Mouse (Mus musculus) T-cell, adult 2 months (primary cell): ENCODE data around the gene Lrrc75a.

Source experiments
- DNase-seq: peaks from one replicate; pipeline ENCODE4 v3.0.0; 2022; ENCODE audit warnings: low spot score

Lrrc75a gene

DNA sequence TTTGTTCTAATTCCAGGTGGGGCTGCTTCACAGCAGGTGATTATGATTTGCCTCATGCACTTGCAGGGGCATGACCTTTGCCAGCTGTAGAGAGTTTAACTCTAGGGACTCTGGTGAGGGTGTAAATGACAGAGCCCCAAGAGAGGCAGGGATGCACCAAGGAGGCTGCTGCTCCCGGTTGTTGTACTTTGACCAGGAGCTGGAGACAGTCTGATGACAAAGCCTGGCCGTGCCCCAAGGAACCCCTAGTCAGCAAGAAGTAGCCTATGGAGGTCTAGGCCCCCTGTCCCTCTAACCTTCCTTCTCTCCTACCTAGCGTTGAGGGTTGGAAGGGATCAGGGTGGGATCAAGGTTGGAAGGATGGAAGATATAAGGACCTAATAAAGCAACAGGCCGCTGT is 32.9 kb downstream of the Lrrc75a start:
- DNase-seq: no peak

DNA sequence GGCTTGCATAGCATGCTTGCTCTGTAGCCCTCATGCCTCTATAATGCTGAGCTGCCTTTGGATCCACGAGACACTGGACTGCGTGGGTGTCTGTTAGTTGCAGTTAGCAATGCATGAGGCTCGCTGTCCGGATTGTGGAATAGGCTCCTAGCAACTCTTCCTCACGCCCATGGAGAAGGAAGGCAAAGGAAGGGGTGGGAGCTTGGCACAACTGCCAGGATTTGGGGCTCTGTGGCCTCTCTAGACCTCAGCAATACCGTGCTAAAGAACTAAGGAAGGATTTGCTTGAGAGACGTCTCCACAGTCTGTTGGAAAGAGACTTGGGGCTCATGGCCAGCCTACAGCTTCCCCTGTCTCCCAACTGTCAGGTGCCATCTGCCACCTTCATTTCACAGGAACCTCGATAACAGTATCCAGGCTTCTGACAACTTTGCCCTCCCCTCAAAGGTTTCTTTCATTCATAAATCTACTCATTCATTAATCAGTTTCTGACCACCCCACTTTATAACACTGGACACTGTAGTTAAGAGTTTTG is 33.4 kb downstream of the Lrrc75a start:
- no peak for DNase-seq

- DNase-seq: peak; percentile 85
These were observed 34.5 kb downstream of the Lrrc75a start for GRCm38 (mm10) chr11:62613657-62614365.

DNA sequence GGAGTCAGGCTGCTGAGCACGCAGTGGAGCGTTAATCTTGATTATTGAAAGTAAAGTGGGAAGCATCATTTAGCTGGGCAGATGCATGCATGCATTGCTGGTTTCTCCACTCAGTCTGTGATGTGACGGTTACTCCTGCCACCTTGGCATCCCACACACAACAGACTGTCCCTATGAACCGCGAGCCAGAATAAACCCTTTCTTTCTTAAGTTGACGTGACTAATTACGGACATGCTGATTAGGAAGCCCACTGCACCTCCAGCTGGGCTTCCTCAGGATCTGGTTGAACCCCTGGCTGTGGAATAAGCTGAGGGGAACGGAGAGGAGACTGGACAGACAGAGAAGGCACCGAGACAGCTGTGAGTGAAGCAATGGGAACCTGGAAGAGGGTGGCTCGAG is 35.7 kb downstream of the Lrrc75a start:
- no peak for DNase-seq

DNA sequence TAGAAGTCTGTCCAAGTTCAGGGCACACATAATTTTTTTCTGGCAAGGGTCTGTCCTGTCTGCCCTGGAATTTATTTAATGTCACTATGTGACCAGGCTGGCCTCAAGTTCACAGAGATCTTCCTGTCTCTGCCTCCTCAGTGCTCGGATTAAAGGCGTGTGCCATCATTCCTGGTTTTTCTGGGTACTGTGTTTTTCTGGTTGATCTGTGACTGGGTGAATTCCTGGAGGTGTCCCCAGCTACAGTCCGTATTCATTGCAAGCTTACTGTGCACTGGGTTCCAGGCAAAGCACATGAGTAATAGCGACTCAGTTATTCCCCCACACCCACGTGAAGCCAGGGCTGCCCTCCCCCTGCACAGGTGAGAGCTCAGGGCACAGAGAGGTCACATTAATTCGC is 38.0 kb downstream of the Lrrc75a start:
- no peak for DNase-seq

- no peak for DNase-seq
These were observed 39.3 kb downstream of the Lrrc75a start for GRCm38 (mm10) chr11:62608826-62609675.

- no peak for DNase-seq
These were observed 40.4 kb downstream of the Lrrc75a start for GRCm38 (mm10) chr11:62607952-62608201.

DNA sequence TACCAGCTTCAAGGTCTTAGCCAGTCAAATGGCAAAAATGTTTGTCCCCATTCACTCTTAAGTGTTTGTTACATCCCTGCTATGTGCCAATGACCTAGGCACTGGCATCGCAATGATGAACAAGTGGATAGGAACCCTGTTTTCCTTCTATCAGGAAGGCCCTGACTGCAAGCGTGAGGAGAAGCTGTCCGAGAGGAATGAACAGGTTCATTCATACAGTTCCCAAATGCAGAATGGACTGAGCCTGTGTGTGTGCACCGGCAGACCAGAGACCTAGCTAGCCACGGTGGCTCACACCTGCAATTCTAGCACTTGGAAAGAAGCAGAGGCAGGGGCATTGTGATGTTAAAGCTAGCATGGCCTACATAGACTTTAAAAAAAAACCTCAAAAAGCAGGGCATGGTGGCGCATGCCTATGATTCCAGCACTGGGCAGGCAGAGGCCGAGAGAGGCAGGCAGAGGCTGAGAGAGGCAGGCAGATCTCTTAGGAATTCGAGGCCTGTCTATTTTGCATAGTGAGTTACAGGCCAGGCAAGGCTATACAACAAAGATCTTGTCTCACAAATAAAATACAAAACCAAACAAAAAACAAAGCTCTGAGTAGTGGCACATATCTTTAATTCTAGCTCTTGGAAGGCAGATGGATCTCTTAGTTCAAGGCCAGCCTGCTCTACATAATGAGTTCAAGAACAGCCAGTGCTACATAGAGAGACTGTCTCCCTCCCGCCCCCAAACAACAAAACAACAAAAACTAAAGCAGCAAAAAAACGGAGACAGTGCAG is 41.0 kb downstream of the Lrrc75a start:
- no peak for DNase-seq

DNA sequence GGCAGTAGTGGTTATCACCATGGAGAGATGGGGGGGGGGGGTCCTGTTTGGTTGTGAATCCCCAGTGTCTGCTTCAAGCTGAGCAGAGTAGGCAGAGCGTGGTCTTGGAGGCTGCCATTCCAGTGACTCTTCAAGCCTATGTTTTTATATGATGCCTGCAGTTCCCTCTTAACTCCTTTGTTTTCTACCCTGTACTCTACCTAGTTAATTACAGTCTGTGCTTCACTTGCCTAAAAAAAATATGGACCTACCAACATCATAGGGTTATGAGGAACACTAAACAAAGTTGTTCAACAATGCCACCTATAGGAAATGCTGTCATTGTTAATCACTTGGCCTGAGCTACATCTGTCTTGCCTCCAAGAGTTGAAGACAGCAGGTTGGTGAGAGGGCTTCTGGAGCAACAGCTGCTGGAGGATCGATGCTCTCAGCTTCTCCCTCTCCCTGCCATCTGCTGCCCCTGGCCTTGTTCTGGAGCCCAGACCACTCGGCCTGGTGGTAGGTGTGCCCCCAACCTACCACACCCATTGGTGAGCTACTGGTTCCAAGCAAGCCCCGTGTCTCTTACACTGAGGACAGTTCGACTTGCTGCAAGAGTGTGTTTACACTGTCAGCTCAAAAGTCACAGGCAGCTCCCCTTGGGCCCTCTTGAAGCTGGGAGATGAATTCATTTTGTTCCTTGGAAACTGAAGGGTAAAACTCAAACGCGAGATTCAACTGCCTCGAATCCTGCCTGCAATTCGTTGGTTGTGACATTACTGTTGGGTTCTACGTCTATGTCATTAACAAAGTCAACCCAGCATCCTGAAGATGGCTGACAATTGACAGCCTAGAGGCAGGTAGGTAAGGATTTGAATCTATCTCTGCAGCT is 41.8 kb downstream of the Lrrc75a start:
- DNase-seq: no peak

- no peak for DNase-seq
These were observed 42.6 kb downstream of the Lrrc75a start for GRCm38 (mm10) chr11:62605619-62606298.

DNA sequence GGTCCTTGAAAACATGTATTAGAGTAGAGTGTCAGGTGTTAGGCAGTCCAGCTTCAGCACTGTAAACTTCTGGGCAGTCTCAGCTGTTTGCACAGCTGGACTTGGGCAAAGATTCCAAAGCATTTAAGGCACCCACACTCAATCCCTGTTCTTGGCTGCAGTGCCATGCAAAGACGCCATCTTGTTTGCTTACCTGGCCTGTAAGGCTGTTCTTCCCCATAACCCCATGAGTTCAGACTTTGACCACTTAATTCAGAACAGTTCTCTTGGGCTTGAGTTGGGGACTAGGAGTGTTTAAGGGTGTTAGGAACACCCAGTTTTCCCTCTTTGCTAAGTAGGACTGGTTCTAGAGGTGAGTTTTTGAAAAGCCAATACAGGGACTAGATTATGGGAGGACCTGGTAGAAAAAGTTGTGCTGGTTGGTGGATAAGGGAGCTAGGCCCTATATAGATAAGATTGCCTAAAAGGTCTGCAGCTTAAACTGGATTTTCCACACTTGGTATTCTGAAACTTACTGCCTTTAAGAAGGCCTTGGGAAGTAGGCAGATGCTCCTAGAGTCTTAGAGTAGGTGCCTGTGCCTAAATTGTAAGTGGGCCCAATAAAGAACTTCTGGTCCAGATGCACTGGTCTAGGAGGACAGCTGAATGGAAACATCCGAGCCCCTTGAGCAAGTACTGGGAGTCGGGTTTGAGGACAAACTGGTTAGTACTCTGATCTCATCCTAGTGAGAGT is 43.3 kb downstream of the Lrrc75a start:
- DNase-seq: no peak

- DNase-seq: no peak
These were observed 44.1 kb downstream of the Lrrc75a start for GRCm38 (mm10) chr11:62604123-62604706.

DNA sequence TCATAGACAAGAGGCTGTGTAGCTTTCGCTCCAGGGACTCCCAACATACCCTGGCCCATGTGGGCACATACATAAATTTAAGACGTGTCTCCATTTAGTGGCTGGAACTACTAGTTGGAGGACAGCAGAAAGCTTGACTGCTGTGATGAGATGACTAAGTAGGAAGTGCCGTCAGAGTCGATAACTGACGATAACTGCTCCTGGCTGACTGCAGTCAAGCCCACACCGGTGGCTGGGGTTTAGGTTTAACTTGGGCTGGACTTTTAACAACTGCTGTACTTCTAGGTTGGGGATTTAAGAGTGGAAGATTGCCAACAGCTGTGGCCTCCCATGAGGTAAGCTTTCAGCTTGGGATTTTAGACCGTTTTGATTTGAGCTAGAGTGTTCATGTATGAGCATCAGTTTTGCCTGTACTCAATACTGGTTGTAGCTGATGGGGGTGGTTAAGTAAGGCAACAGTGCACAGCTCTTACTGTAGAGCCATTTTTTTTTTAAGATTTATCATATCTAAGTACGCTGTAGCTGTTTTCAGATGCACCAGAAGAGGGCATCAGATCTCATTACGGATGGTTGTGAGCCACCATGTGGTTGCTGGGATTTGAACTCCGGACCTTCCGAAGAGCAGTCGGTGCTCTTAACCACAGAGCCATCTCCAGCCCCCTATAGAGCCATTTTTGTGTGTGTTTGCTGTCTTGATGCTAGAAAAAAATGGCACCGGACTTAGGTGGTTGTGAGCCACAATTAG is 44.8 kb downstream of the Lrrc75a start:
- peak; percentile 31 for DNase-seq

DNA sequence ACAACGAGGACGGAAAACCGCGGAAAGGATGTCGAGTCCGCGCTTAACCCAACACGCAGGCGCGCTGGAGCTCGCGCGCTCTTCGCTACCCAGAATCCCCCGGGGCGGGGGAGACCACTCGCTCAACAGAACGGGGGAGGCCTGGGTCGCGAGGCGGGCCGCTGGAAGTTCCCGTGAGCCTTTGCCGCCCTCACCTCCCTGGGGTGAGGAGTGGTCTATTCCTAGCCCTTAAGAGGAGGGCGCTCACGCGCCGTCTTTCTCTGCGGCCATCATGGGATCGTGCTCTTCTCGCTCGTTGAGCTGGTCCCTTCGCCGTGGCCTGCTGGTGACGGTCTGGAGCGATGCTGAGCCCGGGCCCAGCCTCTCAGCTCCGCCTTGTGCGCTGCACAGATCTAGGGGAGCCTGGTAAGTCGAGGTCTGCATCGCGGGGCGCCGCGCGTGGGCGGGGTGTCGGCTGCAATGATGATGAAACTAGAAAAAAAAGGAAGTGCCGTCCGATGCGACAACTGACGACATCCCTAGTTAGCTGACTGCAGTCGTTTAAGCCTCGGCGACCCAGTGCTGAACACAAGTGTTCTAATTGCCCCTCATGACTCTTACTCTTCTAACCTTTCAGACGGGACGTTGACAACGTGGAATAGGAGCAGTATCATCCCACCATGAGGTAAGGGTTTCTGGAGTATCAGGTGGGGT is 45.6 kb downstream of the Lrrc75a start:
- DNase-seq: peak; percentile 99

- DNase-seq: no peak
These were observed 46.3 kb downstream of the Lrrc75a start for GRCm38 (mm10) chr11:62601732-62602618.

DNA sequence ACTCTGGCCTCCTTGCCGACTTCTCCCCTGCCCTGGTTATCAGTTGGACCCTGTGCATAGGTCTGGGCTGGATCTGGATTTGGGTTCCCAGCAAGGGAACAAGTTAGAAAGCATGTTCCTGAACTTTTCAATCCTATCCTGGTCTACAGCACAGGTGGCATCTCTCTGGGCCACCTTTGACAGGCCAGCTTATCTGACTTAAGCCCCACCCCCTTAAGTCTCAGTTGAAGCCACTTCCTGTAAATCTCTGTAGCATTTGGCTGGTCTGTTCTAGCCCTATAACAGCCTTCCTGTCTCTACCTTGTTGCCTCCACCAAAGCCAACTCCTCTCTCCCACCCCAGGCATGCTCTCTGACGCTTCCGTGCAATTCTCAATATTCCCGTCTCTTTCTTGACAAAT is 49.8 kb downstream of the Lrrc75a start:
- peak; percentile 34 for DNase-seq

DNA sequence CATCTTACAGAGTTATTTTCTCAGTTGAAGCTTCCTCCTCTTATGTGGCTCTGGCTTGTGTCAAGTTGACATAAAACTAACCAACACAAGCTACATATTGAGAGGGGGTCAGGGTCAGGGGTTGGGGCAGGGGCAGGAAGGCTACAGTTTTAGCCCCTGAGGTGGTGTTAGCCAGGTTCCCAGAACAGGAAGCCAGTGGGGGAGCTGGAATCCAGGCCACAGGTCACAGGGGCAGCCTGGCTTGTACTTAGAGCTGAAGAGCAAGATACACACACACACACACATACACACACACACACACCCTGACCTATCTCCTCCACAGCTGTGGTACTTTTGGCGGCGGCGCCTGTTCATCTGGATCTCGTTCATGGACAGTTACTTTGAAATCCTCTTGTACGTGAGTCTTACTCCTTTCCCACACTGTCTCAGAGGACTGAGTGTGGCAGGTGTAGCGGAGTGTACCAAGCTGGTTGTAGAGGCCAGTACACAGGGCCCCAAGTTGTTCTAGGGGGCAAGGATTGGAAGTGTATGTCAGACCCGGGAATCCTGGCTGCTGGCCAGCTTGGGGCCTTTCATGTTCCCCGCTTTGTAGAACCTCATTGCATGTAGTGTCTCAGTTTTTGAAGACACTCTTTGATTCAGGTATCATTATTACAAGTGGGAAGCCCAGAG is 56.3 kb downstream of the Lrrc75a start:
- no peak for DNase-seq
